Mouse (Mus musculus): ENCODE measurements around the gene Pla2g15.
"Not testable (repeated sequence)": the region's sequence is repeated elsewhere in the genome, so short reads cannot be mapped to it uniquely, and the experiment has no call there.

Pla2g15 gene

DNA sequence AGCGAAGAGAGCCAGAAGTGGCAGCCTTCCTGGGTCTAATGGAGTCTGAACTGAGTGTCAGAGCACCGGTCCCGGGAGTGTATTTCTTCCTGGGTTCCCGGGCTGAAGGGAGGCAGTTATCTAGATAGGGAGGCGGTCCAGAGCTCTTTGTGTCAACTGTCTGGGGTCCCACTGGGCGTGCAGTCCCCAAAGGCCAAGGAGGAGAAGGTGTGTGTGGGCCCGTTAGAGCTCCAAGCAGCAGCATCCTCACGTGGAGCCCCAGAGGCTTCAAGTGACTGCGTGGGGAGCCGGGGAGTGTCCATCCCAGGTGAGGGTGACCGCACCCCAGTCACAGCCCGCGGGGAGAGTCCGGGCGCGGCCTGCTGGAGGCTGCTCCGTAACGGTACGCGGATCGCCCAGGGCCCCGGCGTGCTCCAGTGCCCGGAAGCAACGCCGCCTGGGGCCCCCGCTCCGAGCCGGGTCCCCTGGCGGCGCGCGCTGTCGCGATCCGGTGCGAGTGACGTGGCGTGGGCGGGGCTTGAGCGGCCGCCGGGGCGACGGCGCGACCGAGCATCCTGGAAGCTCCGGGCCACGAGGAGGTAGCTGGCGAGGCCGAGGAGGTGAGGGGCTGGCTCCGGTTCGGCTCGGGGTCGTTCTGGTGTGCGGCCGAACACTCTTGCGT is 18.3 kb downstream of the Pla2g15 start, which contains the start of gene Slc7a6:
Gene Slc7a6 (plus strand): TSS at position 502 of the 661 bp plus-strand sequence.
- no peak for DNase-seq (ENCODE audit: extremely low read depth, low read depth, low spot score)

DNA sequence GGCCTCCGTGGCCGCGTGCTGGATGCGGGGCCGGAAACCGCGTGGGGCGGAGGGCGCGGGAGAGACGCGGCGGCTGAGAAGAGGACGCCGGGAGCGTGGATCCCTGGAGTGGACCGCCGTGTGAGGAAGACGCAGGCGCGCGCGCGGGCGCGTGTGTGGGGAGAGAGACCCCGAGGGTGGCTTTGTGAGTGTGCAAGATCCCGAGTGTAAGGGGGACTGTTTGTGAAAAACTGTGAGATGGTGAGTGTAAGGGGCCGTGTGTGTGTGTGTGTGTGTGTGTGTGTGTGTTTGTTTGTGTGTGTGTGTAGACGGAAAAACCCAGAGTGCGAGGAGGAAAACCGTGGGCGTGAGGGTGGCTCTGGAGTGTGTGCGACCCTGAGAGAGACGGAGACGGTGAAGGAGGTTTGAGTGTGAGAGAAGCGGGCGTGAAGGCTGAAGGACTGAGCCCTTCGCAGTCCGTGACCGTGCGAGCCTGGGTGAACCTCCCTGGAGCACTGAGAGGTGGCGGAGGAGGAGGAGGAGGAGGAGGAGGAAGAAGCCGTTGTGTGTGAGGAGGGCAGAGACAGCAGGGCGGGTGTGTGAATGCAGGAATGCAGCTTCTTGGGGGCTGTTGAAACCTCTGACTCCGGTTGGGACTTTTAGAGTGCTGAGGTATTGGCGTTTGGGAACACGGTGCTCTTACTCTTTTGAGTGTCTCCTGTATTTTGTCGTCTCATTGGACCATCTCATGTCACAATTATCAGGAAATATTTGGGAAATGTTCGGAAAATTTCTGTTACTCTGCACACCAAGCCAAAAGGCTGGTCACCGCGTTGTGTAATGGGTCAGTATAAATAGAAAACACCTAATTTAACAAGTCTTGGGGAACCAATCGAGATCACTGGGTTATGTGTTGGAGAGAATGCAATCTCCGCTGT is 19.1 kb downstream of the Pla2g15 start:
- no peak for DNase-seq (ENCODE audit: extremely low read depth, low read depth, low spot score)

DNA sequence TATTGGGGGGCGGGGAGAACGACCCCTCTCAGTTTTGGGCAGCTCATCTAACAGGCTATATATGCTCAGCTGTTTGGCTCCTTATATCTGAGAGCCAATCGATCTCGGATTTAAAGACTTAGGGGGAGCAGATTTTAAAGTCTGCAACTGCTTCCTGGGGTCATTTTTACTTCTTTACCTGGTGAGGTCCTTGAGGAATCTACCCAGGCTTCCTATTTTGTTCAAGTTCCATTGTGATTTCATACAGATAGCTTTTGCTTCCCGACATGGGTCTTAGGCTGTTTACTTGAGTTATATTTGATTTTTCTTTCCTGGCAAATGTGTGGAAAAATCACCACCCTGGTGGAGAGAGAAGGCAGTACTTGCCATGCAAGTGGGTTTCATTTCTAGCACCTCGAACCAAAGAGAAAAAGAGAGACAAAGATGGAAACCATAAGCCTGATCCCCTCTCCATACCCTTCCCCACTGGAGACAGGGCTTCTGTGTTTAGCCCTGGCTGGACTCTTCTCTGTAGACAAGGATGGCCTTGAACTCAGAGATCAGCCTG is 19.8 kb downstream of the Pla2g15 start:
- DNase-seq (ENCODE audit: extremely low read depth, low read depth, low spot score) = no peak

DNA sequence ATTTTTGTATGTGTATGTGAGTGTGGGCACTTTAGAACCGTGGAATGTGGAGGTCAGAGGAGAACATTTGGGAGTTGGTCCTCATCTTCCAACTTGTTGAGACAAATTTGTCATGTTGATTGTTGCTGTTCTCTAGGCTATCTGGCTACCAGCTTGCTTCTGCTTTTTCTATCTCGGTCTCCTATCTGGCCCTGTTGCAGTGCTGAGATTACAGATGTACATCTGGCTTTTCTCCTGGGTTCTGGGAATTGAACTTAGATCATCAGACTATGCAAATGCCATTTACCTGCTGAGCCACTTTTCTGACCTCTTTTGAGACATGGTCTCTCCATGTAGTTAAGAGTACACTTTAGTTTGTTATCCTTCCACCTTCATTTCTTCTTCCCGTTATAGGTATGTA is 23.4 kb downstream of the Pla2g15 start:
- DNase-seq (ENCODE audit: extremely low read depth, low read depth, low spot score) = no peak

DNA sequence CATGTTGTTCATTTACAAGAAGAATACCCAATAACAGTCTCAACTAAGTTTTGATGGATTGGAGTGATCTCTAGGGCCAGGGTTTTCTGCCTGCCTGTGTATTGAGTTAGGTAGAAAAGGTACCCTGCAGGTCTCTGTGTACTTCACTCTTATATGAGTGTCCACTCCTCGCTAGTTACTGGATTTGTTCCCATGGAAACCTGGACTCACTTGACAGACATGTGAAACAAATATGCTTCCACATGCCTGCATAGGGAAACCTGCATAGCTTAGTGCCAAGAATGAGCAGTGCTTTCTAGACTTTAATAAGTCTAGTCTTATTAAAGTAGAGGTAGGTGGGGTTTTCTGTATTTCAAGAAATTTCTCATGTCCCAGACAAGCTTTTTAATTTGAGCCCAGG is 26.7 kb downstream of the Pla2g15 start:
- no peak for DNase-seq (ENCODE audit: extremely low read depth, low read depth, low spot score)

DNA sequence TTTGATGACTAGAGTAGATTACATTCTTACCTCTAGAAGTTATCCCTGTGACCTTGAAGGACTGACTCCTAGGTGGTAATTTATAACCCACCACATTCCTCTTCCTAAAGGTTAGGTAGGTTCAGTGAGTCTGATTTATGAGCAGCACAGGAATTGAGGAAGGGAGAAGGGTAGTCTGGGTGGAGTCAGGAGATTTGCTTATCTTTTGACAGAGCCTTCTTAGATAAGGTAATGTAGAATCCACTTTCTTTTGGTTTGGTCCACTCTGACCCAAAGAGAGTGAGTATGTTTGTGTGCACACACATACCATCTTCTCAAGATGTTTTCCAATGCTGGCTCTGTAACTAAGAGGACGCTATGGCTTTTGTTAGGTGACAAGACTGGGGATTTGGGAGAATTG is 27.4 kb downstream of the Pla2g15 start:
- no peak for DNase-seq (ENCODE audit: extremely low read depth, low read depth, low spot score)

DNA sequence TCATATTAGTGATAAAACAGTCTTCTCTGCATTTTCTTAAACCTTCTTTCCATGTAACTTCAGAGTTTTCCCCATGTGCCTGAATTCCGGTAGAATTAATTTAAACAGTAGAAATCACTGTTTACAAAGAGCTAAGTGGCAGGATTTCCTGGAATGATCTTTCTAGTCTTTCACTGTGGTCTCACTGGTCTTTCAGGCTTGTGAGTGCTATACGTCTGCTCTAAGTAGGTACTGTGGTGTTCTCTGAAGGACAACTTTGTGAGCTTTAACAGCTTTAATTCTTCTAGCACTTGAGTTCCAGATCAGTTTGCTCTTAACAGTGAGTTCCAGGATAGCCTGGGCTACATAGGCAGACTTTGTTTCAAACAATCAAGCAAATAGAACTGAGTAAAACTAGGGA is 28.2 kb downstream of the Pla2g15 start:
- DNase-seq (ENCODE audit: extremely low read depth, low read depth, low spot score) = no peak

DNA sequence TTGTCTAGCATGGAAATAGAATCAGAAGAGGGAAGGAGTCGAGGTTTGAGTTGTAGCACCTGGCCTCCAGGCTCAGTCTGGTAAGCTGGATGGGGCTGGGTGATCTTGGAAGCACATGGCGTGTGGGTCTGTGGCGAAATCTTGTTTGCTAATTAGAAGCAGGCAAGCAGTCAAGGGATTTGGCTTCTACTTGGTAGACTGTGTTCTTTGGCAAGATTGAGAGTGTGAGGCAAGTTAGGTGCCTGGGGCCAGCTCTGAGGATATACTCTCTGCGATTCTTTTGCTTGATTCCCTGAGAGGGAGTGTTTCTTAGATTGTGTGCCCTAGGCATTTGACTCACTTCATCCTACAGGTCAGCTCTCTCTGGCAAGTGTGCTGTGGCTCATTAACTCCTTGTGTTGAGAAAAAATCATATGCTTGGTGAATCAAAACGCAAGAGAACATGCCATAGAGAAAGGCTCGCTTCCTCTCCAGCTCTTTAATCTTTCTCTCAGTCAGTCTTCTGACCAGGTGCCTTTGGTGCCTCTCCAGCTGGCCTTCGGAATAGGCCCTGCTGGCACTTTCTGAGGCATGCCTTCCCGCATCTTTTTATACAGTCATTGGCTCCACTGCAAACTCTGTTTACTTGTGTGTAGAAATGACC is 35.5 kb downstream of the Pla2g15 start:
- DNase-seq (ENCODE audit: extremely low read depth, low read depth, low spot score) = peak; percentile 99

DNA sequence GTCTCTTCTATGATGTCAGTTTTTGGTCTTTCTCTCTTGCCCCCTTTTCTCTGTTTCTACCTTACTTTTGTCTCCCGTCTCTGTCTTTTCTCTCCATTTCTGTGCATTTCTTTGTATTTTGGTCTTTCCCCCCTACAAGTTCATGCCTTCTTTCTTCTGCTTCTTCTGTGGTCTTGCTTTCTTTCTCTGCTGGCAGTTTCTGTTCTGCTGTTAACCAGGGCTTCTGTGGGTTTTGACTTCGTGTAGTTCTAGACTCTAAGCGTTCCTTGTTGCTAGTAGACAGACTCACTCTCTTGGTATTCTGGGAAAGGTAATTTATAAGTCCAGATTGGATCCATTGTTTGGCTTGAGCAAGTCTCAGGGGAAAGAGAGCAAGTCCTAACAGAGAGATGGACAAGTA is 36.2 kb downstream of the Pla2g15 start:
- DNase-seq (ENCODE audit: extremely low read depth, low read depth, low spot score) = no peak

DNA sequence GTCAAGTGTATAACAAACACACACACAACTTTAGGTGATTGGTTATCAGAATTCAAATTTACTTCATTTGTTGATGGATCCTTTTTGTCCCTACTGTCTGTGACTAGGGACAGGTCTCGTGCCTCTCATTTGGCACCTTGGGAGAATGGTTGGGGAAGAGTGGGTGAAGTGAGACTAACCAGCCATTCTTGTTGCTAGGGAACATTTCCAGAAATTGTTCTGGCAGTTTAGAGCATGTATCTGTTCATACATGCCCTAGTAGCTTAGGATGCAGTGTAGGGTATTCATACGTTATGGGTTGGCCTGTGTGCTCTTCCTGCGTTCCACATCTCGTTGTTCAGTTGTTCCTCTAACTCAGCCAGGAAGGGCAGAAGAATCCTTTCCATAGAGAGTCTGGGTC is 39.0 kb downstream of the Pla2g15 start:
- DNase-seq (ENCODE audit: extremely low read depth, low read depth, low spot score) = peak; percentile 59

DNA sequence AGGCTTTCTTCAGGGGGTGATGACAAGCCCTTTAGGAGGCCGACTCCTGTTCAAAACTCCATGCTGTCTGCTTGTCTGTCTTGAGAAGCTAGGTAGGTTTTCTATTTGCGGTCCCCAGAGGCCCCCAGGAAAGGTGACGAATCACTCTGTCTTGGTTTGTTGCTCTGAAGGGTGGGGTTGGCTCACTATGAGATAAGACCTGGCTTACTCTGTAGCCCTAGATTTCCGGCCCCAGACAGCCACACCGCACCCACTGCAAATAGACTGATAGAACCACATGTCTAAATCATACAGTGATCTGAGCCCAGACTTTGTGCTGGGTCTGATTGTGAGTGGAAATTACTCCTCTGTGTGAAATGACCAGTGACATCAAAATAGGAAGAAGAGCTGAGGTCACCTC is 41.4 kb downstream of the Pla2g15 start:
- DNase-seq (ENCODE audit: extremely low read depth, low read depth, low spot score) = no peak

DNA sequence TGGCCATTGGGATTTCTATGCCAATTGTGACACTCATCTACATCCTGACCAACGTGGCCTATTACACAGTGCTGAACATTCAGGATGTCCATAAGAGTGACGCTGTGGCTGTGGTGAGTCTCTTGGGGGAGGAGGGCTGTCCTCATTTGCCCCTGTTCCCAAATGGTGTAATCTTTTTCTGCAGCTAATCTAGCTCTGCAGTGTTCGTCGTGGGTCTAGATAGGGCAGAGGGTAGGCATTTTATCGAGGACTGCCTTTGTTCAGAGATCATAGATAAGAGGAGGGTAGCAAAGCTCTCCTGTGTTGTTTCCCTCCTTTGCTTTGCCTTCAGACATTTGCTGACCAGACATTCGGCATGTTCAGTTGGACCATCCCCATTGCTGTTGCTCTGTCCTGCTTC is 43.0 kb downstream of the Pla2g15 start:
- no peak for DNase-seq (ENCODE audit: extremely low read depth, low read depth, low spot score)

DNA sequence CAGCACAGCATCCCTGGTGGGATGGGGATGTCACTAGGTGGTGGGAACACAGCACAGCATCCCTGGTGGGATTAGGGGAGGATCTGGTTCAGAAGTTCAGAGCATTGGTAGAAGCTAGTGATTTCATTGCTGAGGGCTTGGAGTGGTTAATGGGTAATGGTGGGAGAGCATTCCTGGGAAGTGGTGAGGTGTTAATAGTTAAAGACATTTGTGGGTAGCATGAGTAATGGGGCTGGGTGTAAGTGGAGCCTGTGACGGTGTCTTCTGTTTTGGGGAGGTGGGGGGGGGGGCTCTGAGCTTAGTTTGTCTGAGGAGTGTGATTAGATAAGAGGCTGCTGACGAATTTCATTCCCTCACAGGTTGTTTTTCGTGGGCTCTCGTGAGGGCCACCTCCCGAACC is 43.9 kb downstream of the Pla2g15 start:
- DNase-seq (ENCODE audit: extremely low read depth, low read depth, low spot score) = no peak

DNA sequence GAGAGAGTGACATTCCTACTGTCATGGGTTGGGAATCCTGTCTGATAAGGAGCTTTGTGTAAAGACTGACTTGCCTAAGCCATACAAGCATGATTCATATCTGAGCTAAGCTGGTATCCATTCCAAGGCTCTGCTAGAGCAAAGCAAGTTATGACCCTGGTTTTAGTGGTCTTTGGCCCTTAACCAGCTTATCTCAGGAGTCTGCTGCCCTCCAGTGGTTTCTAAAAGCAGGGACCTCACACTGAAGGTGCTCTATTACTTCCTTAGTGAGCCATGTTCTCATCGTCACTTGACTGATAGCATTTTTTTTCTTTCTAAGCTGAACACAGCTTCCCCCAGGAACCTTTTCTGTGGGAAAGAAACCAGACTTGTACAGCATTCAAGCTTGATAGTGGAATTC is 48.5 kb downstream of the Pla2g15 start:
- DNase-seq (ENCODE audit: extremely low read depth, low read depth, low spot score) = no peak

DNA sequence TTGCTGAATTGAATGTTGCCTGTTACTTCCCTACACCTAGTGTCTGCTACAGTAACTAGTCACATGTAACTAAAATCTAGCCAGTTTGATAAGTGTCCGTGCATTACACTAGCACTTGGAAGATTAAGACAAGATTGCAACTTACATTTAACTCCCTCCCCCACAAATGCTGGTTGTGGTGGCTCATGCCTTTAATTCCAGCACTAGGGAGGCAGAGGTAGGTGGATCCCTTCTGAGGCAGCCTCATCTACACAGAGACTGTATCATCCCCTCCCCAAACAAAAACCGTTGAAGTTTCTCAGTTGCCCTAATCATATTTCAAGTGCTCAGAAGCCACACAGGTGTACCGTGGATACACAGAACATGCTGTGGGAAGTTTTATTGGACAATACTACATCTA is 49.4 kb downstream of the Pla2g15 start:
- not testable (repeated sequence) for DNase-seq (ENCODE audit: extremely low read depth, low read depth, low spot score)

DNA sequence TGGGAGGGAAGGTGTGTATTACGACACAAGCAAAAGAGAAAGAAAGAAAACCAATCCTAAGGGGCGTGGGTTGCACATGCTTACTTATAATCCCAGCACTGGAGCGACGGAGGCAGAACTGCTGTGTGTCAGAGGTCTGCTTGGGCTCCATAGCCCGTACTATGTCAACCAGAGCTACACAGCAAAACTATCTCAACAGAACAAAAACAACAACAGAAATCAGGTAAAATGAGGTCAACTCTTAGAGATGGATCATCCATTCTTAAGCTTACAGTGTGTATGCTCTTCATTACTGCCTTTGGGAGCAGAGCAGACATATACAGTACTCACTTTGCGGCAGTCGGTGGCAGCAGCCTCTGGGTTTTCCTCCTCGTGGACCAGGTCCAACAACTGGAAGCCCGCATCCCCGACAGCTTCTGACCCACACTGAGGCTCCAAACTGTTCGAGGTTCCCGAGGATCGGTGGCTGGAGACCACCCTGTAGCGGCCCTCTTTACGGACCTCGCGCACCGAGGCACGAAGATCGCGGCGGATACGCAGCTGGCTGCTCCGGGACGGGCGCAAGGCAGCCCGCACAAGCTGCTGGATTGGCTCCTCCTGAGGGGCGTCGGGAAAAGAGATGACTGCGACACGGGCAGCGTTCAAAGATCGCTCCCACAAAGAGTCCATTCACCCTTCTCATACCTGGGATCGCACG is 60.0 kb downstream of the Pla2g15 start:
- no peak for DNase-seq (ENCODE audit: extremely low read depth, low read depth, low spot score)

DNA sequence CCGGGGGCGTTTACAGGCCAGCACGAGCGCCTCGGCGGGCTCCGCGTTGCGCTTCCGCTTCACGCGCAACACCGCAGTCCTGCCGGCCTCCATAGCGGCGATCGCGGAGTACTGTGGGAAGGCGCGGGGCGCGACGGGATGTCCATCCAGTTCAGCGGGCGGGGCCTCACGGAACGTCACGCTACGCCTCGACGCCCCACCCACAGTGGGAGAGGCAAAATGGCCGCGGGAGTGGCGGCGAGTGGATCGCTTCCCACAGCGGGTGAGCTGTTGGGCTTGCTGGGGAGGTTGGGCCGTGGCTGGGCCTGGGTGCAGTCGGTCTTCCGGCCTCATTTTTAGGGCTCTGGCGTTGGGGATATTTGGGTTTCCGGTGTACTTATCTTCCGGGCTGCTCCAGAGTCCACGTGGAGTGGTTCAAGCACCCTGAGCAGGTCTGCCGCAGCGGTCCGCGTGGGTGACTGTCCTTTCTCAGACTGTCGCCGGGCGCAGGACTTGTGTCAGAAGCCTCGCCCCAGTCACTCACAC is 60.7 kb downstream of the Pla2g15 start, which contains the start of the genes Slc7a6os and Prmt7:
Gene Slc7a6os (minus strand): TSS at position 115 of the 525 bp plus-strand sequence.
Gene Prmt7 (plus strand): TSS at position 116 of the 525 bp plus-strand sequence.
- DNase-seq (ENCODE audit: extremely low read depth, low read depth, low spot score) = no peak

DNA sequence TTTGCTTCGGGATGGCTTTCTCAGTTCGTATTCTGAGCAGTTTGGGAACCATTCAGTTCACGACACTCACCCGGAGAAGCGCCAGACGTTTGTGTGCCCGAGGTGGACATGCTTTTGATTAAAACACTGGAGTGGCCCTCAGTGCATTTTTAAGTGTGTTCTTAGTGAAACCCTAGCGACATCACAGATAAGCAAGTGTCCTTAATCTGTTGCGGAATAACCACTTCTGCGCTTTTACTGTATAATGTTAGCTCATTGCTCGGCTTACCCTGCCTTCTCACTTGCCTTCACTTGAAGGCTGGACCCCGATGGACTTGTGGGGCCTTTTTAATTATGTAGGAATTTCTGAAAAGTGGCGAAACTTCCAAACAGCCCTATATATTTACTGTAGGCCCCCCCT is 61.2 kb downstream of the Pla2g15 start:
- DNase-seq (ENCODE audit: extremely low read depth, low read depth, low spot score) = no peak

DNA sequence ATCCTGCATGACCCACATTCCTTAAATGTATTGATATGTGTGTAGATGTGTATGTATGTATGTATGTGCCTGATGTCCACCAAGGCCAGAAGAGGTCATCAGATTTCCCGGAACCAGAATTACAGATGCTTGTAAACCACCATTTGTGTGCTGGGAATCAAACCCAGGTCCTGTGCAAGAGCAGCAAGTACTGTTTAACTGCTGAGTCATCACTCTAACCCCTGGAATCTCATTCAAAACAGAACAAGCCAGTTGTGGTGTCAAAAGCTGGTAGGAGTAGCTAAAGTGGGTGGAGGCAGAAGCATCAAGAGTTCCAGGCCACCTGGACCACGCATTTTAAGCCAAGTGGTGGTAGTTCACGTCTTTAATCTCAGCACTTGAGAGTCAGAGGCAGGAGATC is 63.8 kb downstream of the Pla2g15 start:
- no peak for DNase-seq (ENCODE audit: extremely low read depth, low read depth, low spot score)
